Mouse (Mus musculus) thymus, adult 2 months (tissue): Measurements from ENCODE around the gene Rfx4. TPM values are rescaled to one million over a fixed set of nuclear protein-coding genes. Genes with fewer than 3 reads are reported as not detected.

Experiments used
- DNase-seq: peaks from one replicate; pipeline ENCODE4 v3.0.0; 2021
- H3K27ac ChIP-seq: fragments of 200-500 bp; 2 replicates; pipeline ENCODE4 v1.5.1; 2012; ENCODE audit warnings: low read length, control low read depth; ENCODE audit not compliant: control insufficient read depth, insufficient read depth
- H3K27me3 ChIP-seq: fragments of 200-500 bp; 2 replicates; pipeline ENCODE4 v1.6.1; 2012; ENCODE audit warnings: mild to moderate bottlenecking, low read length, moderate library complexity, mixed read lengths; ENCODE audit not compliant: control insufficient read depth, insufficient read depth
- H3K36me3 ChIP-seq: fragments of 200-500 bp; 2 replicates; pipeline ENCODE4 v1.6.1; 2012; ENCODE audit warnings: mild to moderate bottlenecking, low read length, moderate library complexity; ENCODE audit not compliant: control insufficient read depth, insufficient read depth
- H3K4me1 ChIP-seq: fragments of 200-500 bp; replicated peaks from 2 replicates; pipeline ENCODE4 v1.6.1; 2012; ENCODE audit warnings: low read length; ENCODE audit not compliant: control insufficient read depth, insufficient read depth
- H3K4me3 ChIP-seq: fragments of 200-500 bp; 2 replicates; pipeline ENCODE4 v1.5.1; 2012; ENCODE audit warnings: mild to moderate bottlenecking, low read length, control low read depth, moderate library complexity; ENCODE audit not compliant: control insufficient read depth, insufficient read depth
- CTCF ChIP-seq: fragments of 200-500 bp; IDR thresholded peaks from 2 replicates; pipeline ENCODE4 v1.5.1; 2012; ENCODE audit warnings: mild to moderate bottlenecking, control low read depth, low read length, moderate library complexity, borderline replicate concordance; ENCODE audit not compliant: control insufficient read depth, poor library complexity, insufficient read depth; ENCODE audit errors: extremely low read depth
- POLR2A ChIP-seq: fragments of 200-500 bp; IDR thresholded peaks from 2 replicates; pipeline ENCODE4 v1.6.1; 2012; ENCODE audit warnings: mild to moderate bottlenecking, low read length, control low read depth, moderate library complexity; ENCODE audit not compliant: control insufficient read depth, poor library complexity, insufficient read depth; ENCODE audit errors: extremely low read depth
- WGBS: fragments of 180-500 bp; shearing (Covaris S2); methylation state at CpG from one replicate; pipeline ENCODE4 v1.1.7; 2018; 5-methylcytosine and 5-hydroxymethylcytosine counted together
- polyA plus RNA-seq: library from polyadenylated mRNA; depleted of rRNA; stranded (reverse); fragments of >200 nt; gene quantifications from 2 replicates; pipeline ENCODE4 v1.2.3, GENCODE M21; 2012

Gene Rfx4
- polyA plus RNA-seq, 1 experiment: 0.12 TPM

- no peak for DNase-seq
- 76% methylated on average over 9 of the region's 9 CpGs for WGBS
- no peaks in the 10 kb centered on the region for H3K27me3 ChIP-seq
- no peaks in the 10 kb centered on the region for H3K36me3 ChIP-seq
- 0 out of 2 replicates have a peak, but pooled peaks cover 2% of the 10 kb centered on the region for H3K4me1 ChIP-seq
- H3K27ac ChIP-seq: no peak overlapping the region
- H3K4me3 ChIP-seq: no peak overlapping the region
- no peak for TF ChIP-seq POLR2A
- TF ChIP-seq CTCF: no peak
These were observed 124.1 kb downstream of the Rfx4 start for GRCm38 (mm10) chr10:84879823-84880571.

GRCm38 (mm10) chr10:84882528-84882927 is 126.7 kb downstream of the Rfx4 start:
- no peak overlapping the region for H3K4me3 ChIP-seq
- TF ChIP-seq CTCF (no peak), POLR2A (no peak)

GRCm38 (mm10) chr10:84885341-84885884 is 129.6 kb downstream of the Rfx4 start:
- Histone ChIP-seq H3K4me3 (no peak overlapping the region), H3K36me3 (no peaks in the 10 kb centered on the region), H3K27me3 (no peaks in the 10 kb centered on the region), H3K4me1 (0 out of 2 replicates have a peak, but pooled peaks cover 3% of the 10 kb centered on the region), H3K27ac (no peak overlapping the region)
- DNase-seq: no peak
- TF ChIP-seq POLR2A (no peak), CTCF (no peak)
- 95% methylated on average over 5 of the region's 5 CpGs for WGBS

More at GRCm38 (mm10) chr10:84882528-84882927, 126.7 kb downstream of the Rfx4 start:
- no peak for DNase-seq
- Histone ChIP-seq H3K36me3 (no peaks in the 10 kb centered on the region), H3K27me3 (no peaks in the 10 kb centered on the region), H3K4me1 (0 out of 2 replicates have a peak, but pooled peaks cover 2% of the 10 kb centered on the region), H3K27ac (no peak overlapping the region)
- 48% methylated on average over 2 of the region's 2 CpGs for WGBS

- Histone ChIP-seq H3K4me1 (0 out of 2 replicates have a peak, but pooled peaks cover 3% of the 10 kb centered on the region), H3K27ac (no peak overlapping the region), H3K4me3 (no peak overlapping the region), H3K27me3 (no peaks in the 10 kb centered on the region), H3K36me3 (no peaks in the 10 kb centered on the region)
- WGBS: 74% methylated on average over 6 of the region's 6 CpGs
- TF ChIP-seq CTCF (no peak), POLR2A (no peak)
- DNase-seq: no peak
These were observed 130.4 kb downstream of the Rfx4 start for GRCm38 (mm10) chr10:84886221-84886627.

- TF ChIP-seq CTCF (no peak), POLR2A (no peak)
- no peaks in the 10 kb centered on the region for H3K36me3 ChIP-seq
- no peak for DNase-seq
- H3K27me3 ChIP-seq: no peaks in the 10 kb centered on the region
- WGBS: 86% methylated on average over 8 of the region's 8 CpGs
- H3K4me3 ChIP-seq: no peak overlapping the region
- H3K27ac ChIP-seq: no peak overlapping the region
- 0 out of 2 replicates have a peak, but pooled peaks cover 3% of the 10 kb centered on the region for H3K4me1 ChIP-seq
These were observed 130.9 kb downstream of the Rfx4 start for GRCm38 (mm10) chr10:84886785-84887184.

- TF ChIP-seq POLR2A (no peak), CTCF (no peak)
- Histone ChIP-seq H3K4me3 (no peak overlapping the region), H3K27ac (no peak overlapping the region), H3K36me3 (no peaks in the 10 kb centered on the region), H3K27me3 (no peaks in the 10 kb centered on the region), H3K4me1 (0 out of 2 replicates have a peak, but pooled peaks cover 2% of the 10 kb centered on the region)
- no peak for DNase-seq
- WGBS: 93% methylated on average over 4 of the region's 4 CpGs
These were observed 133.4 kb downstream of the Rfx4 start for GRCm38 (mm10) chr10:84889096-84889846.
